Mouse (Mus musculus) lung, postnatal 0 days (tissue): Measurements from ENCODE around the gene Prkg1.

Experiments
- CTCF ChIP-seq: IDR thresholded peaks from 2 replicates; pipeline ENCODE4 v1.5.1; 2016; ENCODE audit warnings: antibody characterized with exemption, mild to moderate bottlenecking
- EP300 ChIP-seq: IDR thresholded peaks from 2 replicates; pipeline ENCODE4 v1.6.1; 2016; ENCODE audit warnings: antibody characterized with exemption, mild to moderate bottlenecking, control low read depth

DNA sequence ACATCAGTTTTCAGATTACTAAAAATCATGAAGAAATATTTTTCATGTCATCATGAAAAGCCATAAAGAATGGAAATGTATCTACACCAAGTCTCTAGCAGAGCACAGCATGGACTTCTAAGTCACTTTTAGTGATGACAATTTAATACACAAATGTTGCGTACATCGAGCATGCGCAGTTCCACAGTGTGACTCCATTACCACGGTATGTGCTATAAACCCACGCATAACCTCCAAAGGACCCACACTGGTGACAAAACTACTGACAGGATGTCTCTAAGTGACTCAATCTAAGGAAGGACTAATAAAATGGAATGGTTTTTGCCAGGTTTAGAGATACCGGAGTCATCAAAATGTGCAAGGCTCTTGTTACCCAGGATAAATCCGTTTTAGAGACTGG is 480.7 kb downstream of the Prkg1 start:
- TF ChIP-seq CTCF (no peak), EP300 (no peak)
